Mouse (Mus musculus) right cerebral cortex, postnatal 25 days (tissue): ENCODE measurements around the gene Hivep3.

Experiments used
- DNase-seq: peaks from one replicate; pipeline ENCODE4 v3.0.0; 2022

Hivep3 gene

GRCm38 (mm10) chr4:119761459-119762121 lies 28.0 kb downstream of the Hivep3 start:
- no peak for DNase-seq

- DNase-seq, result no peak
Measured at GRCm38 (mm10) chr4:119762171-119762570, 28.6 kb downstream of the Hivep3 start.

- DNase-seq, result no peak
Measured at GRCm38 (mm10) chr4:119768046-119768445, 34.5 kb downstream of the Hivep3 start.

- no peak for DNase-seq
Measured at GRCm38 (mm10) chr4:119775913-119776312, 42.3 kb downstream of the Hivep3 start.

GRCm38 (mm10) chr4:119777146-119777545 lies 43.6 kb downstream of the Hivep3 start:
- no peak for DNase-seq

- DNase-seq, result no peak
Measured at GRCm38 (mm10) chr4:119779561-119780400, 46.2 kb downstream of the Hivep3 start.

- DNase-seq, result no peak
Measured at GRCm38 (mm10) chr4:119780881-119781280, 47.3 kb downstream of the Hivep3 start.

GRCm38 (mm10) chr4:119784959-119785358 lies 51.4 kb downstream of the Hivep3 start:
- DNase-seq, result no peak

GRCm38 (mm10) chr4:119786307-119786706 lies 52.7 kb downstream of the Hivep3 start:
- no peak for DNase-seq

- no peak for DNase-seq
Measured at GRCm38 (mm10) chr4:119786721-119787120, 53.1 kb downstream of the Hivep3 start.

- DNase-seq, result no peak
Measured at GRCm38 (mm10) chr4:119788746-119789145, 55.2 kb downstream of the Hivep3 start.

- DNase-seq, result no peak
Measured at GRCm38 (mm10) chr4:119789495-119790148, 56.0 kb downstream of the Hivep3 start.

- no peak for DNase-seq
Measured at GRCm38 (mm10) chr4:119798891-119799290, 65.3 kb downstream of the Hivep3 start.

- no peak for DNase-seq
Measured at GRCm38 (mm10) chr4:119806556-119806955, 73.0 kb downstream of the Hivep3 start.

- DNase-seq, result no peak
Measured at GRCm38 (mm10) chr4:119807359-119807758, 73.8 kb downstream of the Hivep3 start.

- no peak for DNase-seq
Measured at GRCm38 (mm10) chr4:119809245-119809644, 75.7 kb downstream of the Hivep3 start.

- DNase-seq, result peak; percentile 50
Measured at GRCm38 (mm10) chr4:119812775-119813174, 79.2 kb downstream of the Hivep3 start.

GRCm38 (mm10) chr4:119813500-119814184 lies 80.1 kb downstream of the Hivep3 start:
- no peak for DNase-seq

- peak; percentile 52 for DNase-seq
Measured at GRCm38 (mm10) chr4:119814185-119815132, 80.9 kb downstream of the Hivep3 start.

GRCm38 (mm10) chr4:119815133-119815792 lies 81.7 kb downstream of the Hivep3 start:
- DNase-seq, result peak; percentile 49

- no peak for DNase-seq
Measured at GRCm38 (mm10) chr4:119815793-119816161, 82.2 kb downstream of the Hivep3 start.
